Mouse (Mus musculus): ENCODE measurements around the gene Lce1i. TPM values are rescaled to one million over a fixed set of nuclear protein-coding genes. Genes with fewer than 3 reads are reported as not detected.
"Not testable (repeated sequence)": the region's sequence is repeated elsewhere in the genome, so short reads cannot be mapped to it uniquely, and the experiment has no call there.

The Lce1i gene
- polyA plus RNA-seq (2012; ENCODE audit: insufficient read depth, insufficient read length, missing spikeins) = not detected in 2 replicates

DNA sequence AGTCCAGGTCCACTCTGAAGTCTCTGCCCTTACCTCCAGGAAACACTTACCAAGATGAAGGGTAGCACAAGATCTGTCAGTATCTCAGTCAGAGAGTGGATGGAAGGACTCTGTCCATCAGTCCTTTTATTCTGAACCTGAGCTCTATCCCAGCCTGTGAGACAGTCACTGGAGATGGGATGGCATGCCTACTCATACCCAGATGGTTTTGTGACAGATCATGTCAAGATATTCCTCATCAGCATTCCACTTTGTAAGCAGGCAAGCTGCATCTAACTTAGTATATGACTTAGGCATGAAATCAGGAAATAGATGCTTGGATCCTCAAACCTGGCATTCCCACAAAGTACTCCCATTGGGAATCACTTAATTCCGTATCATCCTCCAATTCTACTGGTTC, at the start of gene Lce1i:
Gene Lce1i, minus strand, starts transcription at position 101 of the 400 bp plus-strand sequence.
- Histone ChIP-seq H3K27ac (replicated peaks; ENCODE audit: low read depth, low read length) (no peak within 1 kb of the TSS), H3K4me3 (ENCODE audit: insufficient read depth, low read depth, low read length) (no peak within 1 kb of the TSS)

GRCm38 (mm10) chr3:92827108-92827507, 48.4 kb upstream of the Lce1i start, which contains the start of gene Kprp:
Gene Kprp (minus strand): TSS chr3:92827247.
- H3K4me3 ChIP-seq (ENCODE audit: insufficient read depth, low read depth, low read length) = no peak within 1 kb of the TSS
- no peaks in the 10 kb centered on the region for H3K4me1 ChIP-seq (ENCODE audit: control insufficient read depth, insufficient read depth, insufficient read length, low read length)
- no peak within 1 kb of the TSS for H3K27ac ChIP-seq (replicated peaks; ENCODE audit: low read depth, low read length)

More for the DNA sequence above, at the start of gene Lce1i:
- H3K4me1 ChIP-seq (ENCODE audit: control insufficient read depth, insufficient read depth, insufficient read length, low read length) = no peaks in the 10 kb centered on the region

DNA sequence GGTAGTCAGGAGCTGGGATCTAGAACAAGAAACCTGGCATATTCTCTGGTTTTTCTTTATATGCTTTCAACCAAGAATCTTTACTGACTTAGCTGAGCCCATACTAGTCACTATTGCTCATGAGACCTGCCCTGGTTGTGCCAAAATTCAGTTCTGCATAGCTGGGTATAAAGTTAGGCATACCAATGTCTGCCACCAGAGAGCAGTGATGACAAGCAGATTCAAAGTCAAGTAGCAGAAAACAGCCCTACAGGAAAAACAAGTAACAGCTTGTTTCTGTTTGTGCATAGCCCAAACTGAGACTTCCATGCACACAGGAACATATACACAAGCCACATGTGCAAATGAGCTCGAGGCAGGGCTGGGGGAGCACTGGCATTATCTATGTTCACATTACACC, 47.1 kb upstream of the Lce1i start:
- Histone ChIP-seq H3K4me1 (ENCODE audit: control insufficient read depth, insufficient read depth, insufficient read length, low read length) (no peaks in the 10 kb centered on the region), H3K27ac (replicated peaks; ENCODE audit: low read depth, low read length) (no peak overlapping the region), H3K4me3 (ENCODE audit: insufficient read depth, low read depth, low read length) (no peak overlapping the region)

DNA sequence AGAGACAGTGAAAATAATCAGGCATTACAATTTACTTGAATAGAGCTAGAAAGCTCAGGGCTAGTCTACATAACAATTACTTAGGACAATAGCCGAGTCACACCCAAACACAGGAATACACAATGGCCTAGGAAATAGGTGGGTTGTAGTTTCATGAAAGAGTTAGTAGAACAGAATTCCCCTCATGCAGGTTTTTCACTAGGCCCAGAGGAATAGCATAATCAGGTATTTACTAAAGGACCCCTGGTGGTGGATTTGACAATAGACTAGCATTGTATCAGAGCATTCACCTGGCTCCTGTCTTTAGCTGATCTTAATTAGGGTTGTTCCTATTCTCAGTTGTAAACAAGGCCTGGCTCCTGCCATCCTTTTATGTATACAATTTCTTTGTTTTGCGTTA, 37.3 kb upstream of the Lce1i start:
- H3K4me1 ChIP-seq (ENCODE audit: control insufficient read depth, insufficient read depth, insufficient read length, low read length); H3K27ac ChIP-seq (replicated peaks; ENCODE audit: low read depth, low read length); H3K4me3 ChIP-seq (ENCODE audit: insufficient read depth, low read depth, low read length): not testable (repeated sequence)

GRCm38 (mm10) chr3:92815581-92815980, 36.9 kb upstream of the Lce1i start:
- Histone ChIP-seq H3K4me1 (ENCODE audit: control insufficient read depth, insufficient read depth, insufficient read length, low read length) (no peaks in the 10 kb centered on the region), H3K27ac (replicated peaks; ENCODE audit: low read depth, low read length) (no peak overlapping the region), H3K4me3 (ENCODE audit: insufficient read depth, low read depth, low read length) (no peak overlapping the region)

DNA sequence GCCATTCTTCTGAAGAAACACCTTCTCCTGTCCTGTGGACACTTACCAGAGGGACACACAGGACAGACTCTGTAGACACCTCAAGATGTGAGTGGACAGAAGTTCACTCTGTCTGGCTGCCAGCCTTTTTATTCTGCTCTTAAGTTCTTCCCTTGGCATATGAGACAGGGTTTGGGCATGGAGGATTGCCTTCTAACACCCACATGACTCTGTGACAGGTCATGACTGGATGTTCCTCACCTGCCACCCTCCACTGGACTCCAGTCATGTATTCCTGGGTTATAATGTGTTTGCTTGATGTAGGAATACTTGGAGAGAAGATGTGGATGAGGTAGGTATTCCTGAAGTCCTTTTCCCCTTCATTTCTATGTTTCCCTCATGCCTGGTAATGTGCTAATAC, 29.1 kb upstream of the Lce1i start, which contains the start of gene Lce1k:
Gene Lce1k, minus strand, starts transcription at position 101 of the 400 bp plus-strand sequence.
- H3K4me3 ChIP-seq (ENCODE audit: insufficient read depth, low read depth, low read length) = no peak within 1 kb of the TSS
- H3K4me1 ChIP-seq (ENCODE audit: control insufficient read depth, insufficient read depth, insufficient read length, low read length) = no peaks in the 10 kb centered on the region
- H3K27ac ChIP-seq (replicated peaks; ENCODE audit: low read depth, low read length) = no peak within 1 kb of the TSS

- no peaks in the 10 kb centered on the region for H3K4me1 ChIP-seq (ENCODE audit: control insufficient read depth, insufficient read depth, insufficient read length, low read length)
These were observed 11.7 kb upstream of the Lce1i start, which contains the start of gene Lce1j for GRCm38 (mm10) chr3:92790414-92790813. Gene Lce1j (minus strand): TSS chr3:92790514.

DNA sequence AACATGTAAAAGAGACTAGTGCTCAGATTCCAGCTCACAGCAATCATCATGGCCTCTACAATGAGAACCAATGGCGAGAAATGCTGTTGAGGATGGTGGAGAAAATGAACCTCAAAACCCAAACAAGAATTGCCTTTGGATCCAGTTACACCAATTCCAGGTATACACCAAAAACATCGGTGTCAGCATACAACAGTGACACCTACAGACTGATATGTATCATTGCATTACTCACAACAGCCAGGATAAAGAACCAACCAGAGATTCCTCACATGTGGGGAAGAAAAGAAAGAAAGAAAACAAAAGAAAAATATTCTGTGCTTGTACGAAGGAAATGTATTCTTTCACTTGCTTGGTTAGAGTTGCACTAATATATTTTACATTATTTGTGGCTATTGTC, 7.1 kb downstream of the Lce1i start:
- Histone ChIP-seq H3K4me3 (ENCODE audit: insufficient read depth, low read depth, low read length) (no peak overlapping the region), H3K4me1 (ENCODE audit: control insufficient read depth, insufficient read depth, insufficient read length, low read length) (no peaks in the 10 kb centered on the region), H3K27ac (replicated peaks; ENCODE audit: low read depth, low read length) (no peak overlapping the region)

More at GRCm38 (mm10) chr3:92790414-92790813, 11.7 kb upstream of the Lce1i start, which contains the start of gene Lce1j:
- no peak within 1 kb of the TSS for H3K4me3 ChIP-seq (ENCODE audit: insufficient read depth, low read depth, low read length)
- H3K27ac ChIP-seq (replicated peaks; ENCODE audit: low read depth, low read length) = no peak within 1 kb of the TSS

GRCm38 (mm10) chr3:92764965-92765364, 13.7 kb downstream of the Lce1i start, which contains the start of gene Lce1h:
Gene Lce1h (minus strand): TSS chr3:92765065.
- Histone ChIP-seq H3K4me1 (ENCODE audit: control insufficient read depth, insufficient read depth, insufficient read length, low read length) (no peaks in the 10 kb centered on the region), H3K4me3 (ENCODE audit: insufficient read depth, low read depth, low read length) (no peak within 1 kb of the TSS), H3K27ac (replicated peaks; ENCODE audit: low read depth, low read length) (no peak within 1 kb of the TSS)

- Histone ChIP-seq H3K4me1 (ENCODE audit: control insufficient read depth, insufficient read depth, insufficient read length, low read length) (no peaks in the 10 kb centered on the region), H3K27ac (replicated peaks; ENCODE audit: low read depth, low read length) (no peak overlapping the region)
These were observed 25.5 kb downstream of the Lce1i start for GRCm38 (mm10) chr3:92753197-92753596.

DNA sequence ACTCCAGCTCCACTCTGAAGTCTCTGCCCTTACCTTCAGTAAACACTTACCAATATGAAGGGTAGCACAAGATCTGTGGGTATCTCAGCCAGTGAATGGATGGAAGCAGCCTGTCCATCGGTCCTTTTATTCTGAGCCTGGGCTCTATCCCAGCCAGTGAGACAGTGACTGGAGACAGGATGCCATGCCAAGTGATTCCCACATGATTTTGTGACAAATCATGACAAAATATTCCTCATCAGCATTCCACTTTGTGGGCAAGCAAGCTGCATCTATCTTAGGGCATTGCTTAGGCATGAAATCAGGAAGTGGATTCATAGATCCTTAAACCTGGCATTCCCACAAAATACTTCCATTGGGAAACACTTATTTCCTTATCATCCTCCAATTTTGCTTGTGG, 26.5 kb downstream of the Lce1i start, which contains the start of gene Lce1g:
Gene Lce1g, minus strand, starts transcription at position 101 of the 400 bp plus-strand sequence.
- H3K27ac ChIP-seq (replicated peaks; ENCODE audit: low read depth, low read length) = no peak within 1 kb of the TSS
- no peak within 1 kb of the TSS for H3K4me3 ChIP-seq (ENCODE audit: insufficient read depth, low read depth, low read length)
- H3K4me1 ChIP-seq (ENCODE audit: control insufficient read depth, insufficient read depth, insufficient read length, low read length) = no peaks in the 10 kb centered on the region

More at GRCm38 (mm10) chr3:92753197-92753596, 25.5 kb downstream of the Lce1i start:
- H3K4me3 ChIP-seq (ENCODE audit: insufficient read depth, low read depth, low read length) = no peak overlapping the region

DNA sequence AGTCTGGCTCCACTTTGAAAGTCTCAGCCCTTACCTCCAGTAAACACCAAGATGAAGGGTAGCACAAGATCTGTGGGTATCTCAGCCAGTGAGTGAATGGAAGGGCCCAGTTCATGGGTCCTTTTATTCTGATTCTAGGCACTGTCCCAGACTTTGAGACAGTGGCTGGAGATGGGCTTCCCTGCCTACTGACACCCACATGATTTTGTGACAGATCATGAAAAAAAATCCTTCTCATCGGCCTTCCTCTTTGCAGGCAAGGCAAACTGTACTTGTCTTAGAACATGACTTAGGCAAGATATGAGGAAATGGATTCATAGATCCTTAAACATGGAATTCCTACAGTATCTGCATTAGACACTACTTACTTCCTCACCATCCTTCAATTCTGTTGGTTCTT, 39.7 kb downstream of the Lce1i start, which contains the start of gene Gm38119:
Gene Gm38119, minus strand, starts transcription at position 101 of the 400 bp plus-strand sequence.
- Histone ChIP-seq H3K4me1 (ENCODE audit: control insufficient read depth, insufficient read depth, insufficient read length, low read length) (no peaks in the 10 kb centered on the region), H3K27ac (replicated peaks; ENCODE audit: low read depth, low read length) (no peak within 1 kb of the TSS), H3K4me3 (ENCODE audit: insufficient read depth, low read depth, low read length) (no peak within 1 kb of the TSS)

Other genes starting within 250 kb of the Lce1i start
- not detected in 2 replicates for gene 2310046K23Rik, start 244.4 kb downstream of the Lce1i start, polyA plus RNA-seq (2012; ENCODE audit: insufficient read depth, insufficient read length, missing spikeins)
- gene Ivl, start 205.2 kb downstream of the Lce1i start, polyA plus RNA-seq (2012; ENCODE audit: insufficient read depth, insufficient read length, missing spikeins) = not detected in 2 replicates
- gene Smcp, start 189.9 kb downstream of the Lce1i start, polyA plus RNA-seq (2012; ENCODE audit: insufficient read depth, insufficient read length, missing spikeins) = not detected in 2 replicates
- gene 2210017I01Rik, start 171.4 kb downstream of the Lce1i start, polyA plus RNA-seq (2012; ENCODE audit: insufficient read depth, insufficient read length, missing spikeins) = not detected in 2 replicates
- not detected in 2 replicates for gene Lce6a, start 157.2 kb downstream of the Lce1i start, polyA plus RNA-seq (2012; ENCODE audit: insufficient read depth, insufficient read length, missing spikeins)
- gene Lce1a1, start 130.6 kb downstream of the Lce1i start, polyA plus RNA-seq (2012; ENCODE audit: insufficient read depth, insufficient read length, missing spikeins) = not detected in 2 replicates
- not detected in 2 replicates for gene Lce1b, start 122.0 kb downstream of the Lce1i start, polyA plus RNA-seq (2012; ENCODE audit: insufficient read depth, insufficient read length, missing spikeins)
- gene Lce1a2, start 108.6 kb downstream of the Lce1i start, polyA plus RNA-seq (2012; ENCODE audit: insufficient read depth, insufficient read length, missing spikeins) = not detected in 2 replicates
- not detected in 2 replicates for gene Lce1c, start 99.7 kb downstream of the Lce1i start, polyA plus RNA-seq (2012; ENCODE audit: insufficient read depth, insufficient read length, missing spikeins)
- not detected in 2 replicates for gene Lce1d, start 91.7 kb downstream of the Lce1i start, polyA plus RNA-seq (2012; ENCODE audit: insufficient read depth, insufficient read length, missing spikeins)
- not detected in 2 replicates for gene Lce1e, start 69.8 kb downstream of the Lce1i start, polyA plus RNA-seq (2012; ENCODE audit: insufficient read depth, insufficient read length, missing spikeins)
- not detected in 2 replicates for gene Lce1f, start 58.5 kb downstream of the Lce1i start, polyA plus RNA-seq (2012; ENCODE audit: insufficient read depth, insufficient read length, missing spikeins)
- gene Gm38119, start 39.8 kb downstream of the Lce1i start, polyA plus RNA-seq (2012; ENCODE audit: insufficient read depth, insufficient read length, missing spikeins) = not detected in 2 replicates
- not detected in 2 replicates for gene Lce1g, start 26.6 kb downstream of the Lce1i start, polyA plus RNA-seq (2012; ENCODE audit: insufficient read depth, insufficient read length, missing spikeins)
- not detected in 2 replicates for gene Lce1h, start 13.8 kb downstream of the Lce1i start, polyA plus RNA-seq (2012; ENCODE audit: insufficient read depth, insufficient read length, missing spikeins)
- not detected in 2 replicates for gene Lce1j, start 11.6 kb upstream of the Lce1i start, polyA plus RNA-seq (2012; ENCODE audit: insufficient read depth, insufficient read length, missing spikeins)
- gene Lce1k, start 29.0 kb upstream of the Lce1i start, polyA plus RNA-seq (2012; ENCODE audit: insufficient read depth, insufficient read length, missing spikeins) = not detected in 2 replicates
- not detected in 2 replicates for gene Kprp, start 48.3 kb upstream of the Lce1i start, polyA plus RNA-seq (2012; ENCODE audit: insufficient read depth, insufficient read length, missing spikeins)
- not detected in 2 replicates for gene Lce1l, start 72.4 kb upstream of the Lce1i start, polyA plus RNA-seq (2012; ENCODE audit: insufficient read depth, insufficient read length, missing spikeins)
- gene 2310050C09Rik, start 91.3 kb upstream of the Lce1i start, polyA plus RNA-seq (2012; ENCODE audit: insufficient read depth, insufficient read length, missing spikeins) = not detected in 2 replicates
- not detected in 2 replicates for gene Lce3a, start 147.3 kb upstream of the Lce1i start, polyA plus RNA-seq (2012; ENCODE audit: insufficient read depth, insufficient read length, missing spikeins)
- gene Lce3b, start 154.1 kb upstream of the Lce1i start, polyA plus RNA-seq (2012; ENCODE audit: insufficient read depth, insufficient read length, missing spikeins) = not detected in 2 replicates
- gene Lce3c, start 165.6 kb upstream of the Lce1i start, polyA plus RNA-seq (2012; ENCODE audit: insufficient read depth, insufficient read length, missing spikeins) = not detected in 2 replicates
- not detected in 2 replicates for gene Lce3d, start 178.5 kb upstream of the Lce1i start, polyA plus RNA-seq (2012; ENCODE audit: insufficient read depth, insufficient read length, missing spikeins)
- gene Lce3e, start 188.2 kb upstream of the Lce1i start, polyA plus RNA-seq (2012; ENCODE audit: insufficient read depth, insufficient read length, missing spikeins) = not detected in 2 replicates
- not detected in 2 replicates for gene Lce3f, start 213.3 kb upstream of the Lce1i start, polyA plus RNA-seq (2012; ENCODE audit: insufficient read depth, insufficient read length, missing spikeins)
- not detected in 2 replicates for gene Crct1, start 236.8 kb upstream of the Lce1i start, polyA plus RNA-seq (2012; ENCODE audit: insufficient read depth, insufficient read length, missing spikeins)
- 3.5 TPM in 1 of 2 replicates, not detected in the other for gene Lce1m, start 240.2 kb upstream of the Lce1i start, polyA plus RNA-seq (2012; ENCODE audit: insufficient read depth, insufficient read length, missing spikeins)